Mouse (Mus musculus) CH12.LX (cell line): ENCODE data around the gene Adat1. TPM values are rescaled to one million over a fixed set of nuclear protein-coding genes. Genes with fewer than 3 reads are reported as not detected.
A peak's percentile ranks its signal among the peaks of the same experiment; 100 is the strongest.

Experiments
- DNase-seq: peaks from one replicate; pipeline ENCODE4 v3.0.0-alpha.2; 2013; ENCODE audit errors: extremely low read depth
- H3K27ac ChIP-seq: 2 replicates; pipeline ENCODE4 v1.5.1; 2012; ENCODE audit warnings: low read depth, mild to moderate bottlenecking, control low read depth, moderate library complexity; ENCODE audit not compliant: insufficient read depth
- H3K27me3 ChIP-seq: replicated peaks from 2 replicates; pipeline ENCODE3; 2012; ENCODE audit warnings: inconsistent platforms
- H3K36me3 ChIP-seq, 2 experiments: replicated peaks in 1 of 2; 2 replicates each; pipeline versions ENCODE3 to v1.6.1; 2012; ENCODE audit warnings: inconsistent platforms in 1 of 2, low read length in 1 of 2, mild to moderate bottlenecking in 1 of 2, mixed read lengths in 1 of 2, moderate library complexity in 1 of 2; ENCODE audit not compliant: control insufficient read depth in 1 of 2, insufficient read depth in 1 of 2
- H3K4me1 ChIP-seq, 2 experiments: 2 replicates each; pipeline ENCODE4 v1.6.1; 2012; ENCODE audit warnings: inconsistent platforms in 1 of 2, moderate library complexity in 1 of 2; ENCODE audit not compliant: insufficient read depth in 2 of 2, control insufficient read depth in 1 of 2
- H3K4me2 ChIP-seq: 2 replicates; pipeline ENCODE4 v1.6.1; 2012; ENCODE audit warnings: low read depth, mild to moderate bottlenecking, control low read depth; ENCODE audit not compliant: poor library complexity, insufficient read depth, severe bottlenecking
- H3K4me3 ChIP-seq, 3 experiments: fragments of 150-350 bp in 1 of 3; sonication (generic) in 1 of 3; replicated peaks in 1 of 3; 2 replicates each; pipeline versions ENCODE3 to v1.5.1; 2011 to 2012; ENCODE audit warnings: low read depth in 2 of 3, low read length in 2 of 3, mild to moderate bottlenecking in 2 of 3, moderate library complexity in 2 of 3, control low read depth in 1 of 3, improper control_type of control experiment in 1 of 3, inconsistent platforms in 1 of 3, mixed read lengths in 1 of 3; ENCODE audit not compliant: poor library complexity in 1 of 3
- H3K79me2 ChIP-seq: replicated peaks from 2 replicates; pipeline ENCODE4 v1.6.1; 2012; ENCODE audit warnings: mild to moderate bottlenecking, moderate library complexity; ENCODE audit not compliant: control insufficient read depth, poor library complexity, insufficient read depth, severe bottlenecking; ENCODE audit errors: extremely low read depth
- H3K9ac ChIP-seq: 2 replicates; pipeline ENCODE4 v1.6.1; 2012; ENCODE audit warnings: low read depth, mild to moderate bottlenecking, control low read depth, moderate library complexity; ENCODE audit not compliant: insufficient read depth
- H3K9me3 ChIP-seq: replicated peaks from 2 replicates; pipeline ENCODE3; 2012; ENCODE audit warnings: low read length, inconsistent platforms, mixed read lengths
- CHD1 ChIP-seq: IDR thresholded peaks from 2 replicates; pipeline ENCODE4 v1.6.1; 2012; ENCODE audit warnings: low read depth, low read length, improper control_type of control experiment, inconsistent platforms
- CHD2 ChIP-seq: IDR thresholded peaks from 2 replicates; pipeline ENCODE4 v1.6.1; 2011; ENCODE audit warnings: low read length, improper control_type of control experiment
- CTCF ChIP-seq, 2 experiments: IDR thresholded peaks in 1 of 2; conservative IDR thresholded peaks in 1 of 2; 2 replicates each; pipeline ENCODE4 v1.5.1; 2011 to 2012; ENCODE audit warnings: low read depth in 2 of 2, low read length in 2 of 2, improper control_type of control experiment in 1 of 2, inconsistent platforms in 1 of 2, mild to moderate bottlenecking in 1 of 2, moderate library complexity in 1 of 2
- E2F4 ChIP-seq: IDR thresholded peaks from 2 replicates; pipeline ENCODE4 v1.6.1; 2011; ENCODE audit warnings: low read depth, low read length, improper control_type of control experiment; ENCODE audit not compliant: insufficient replicate concordance
- ELF1 ChIP-seq: IDR thresholded peaks from 2 replicates; pipeline ENCODE4 v1.6.1; 2014; ENCODE audit warnings: low read depth, mild to moderate bottlenecking, inconsistent platforms, low read length, improper control_type of control experiment
- EP300 ChIP-seq: IDR thresholded peaks from 2 replicates; pipeline ENCODE4 v1.6.1; 2011; ENCODE audit warnings: low read length, improper control_type of control experiment
- ETS1 ChIP-seq: conservative IDR thresholded peaks from 2 replicates; pipeline ENCODE4 v1.6.1; 2012; ENCODE audit warnings: low read depth, mild to moderate bottlenecking, inconsistent platforms, low read length, improper control_type of control experiment, moderate library complexity
- HCFC1 ChIP-seq: IDR thresholded peaks from 2 replicates; pipeline ENCODE4 v1.6.1; 2012; ENCODE audit warnings: low read depth, mild to moderate bottlenecking, inconsistent platforms, low read length, improper control_type of control experiment
- IRF4 ChIP-seq: IDR thresholded peaks from 2 replicates; pipeline ENCODE4 v1.6.1; 2014; ENCODE audit warnings: low read depth, mild to moderate bottlenecking, inconsistent platforms, low read length, improper control_type of control experiment
- JUND ChIP-seq: conservative IDR thresholded peaks from 2 replicates; pipeline ENCODE4 v1.6.1; 2011; ENCODE audit warnings: low read depth, low read length, improper control_type of control experiment
- MAFK ChIP-seq: IDR thresholded peaks from 2 replicates; pipeline ENCODE4 v1.6.1; 2011; ENCODE audit warnings: low read length, improper control_type of control experiment; ENCODE audit not compliant: insufficient replicate concordance
- MAX ChIP-seq: IDR thresholded peaks from 2 replicates; pipeline ENCODE4 v1.6.1; 2011; ENCODE audit warnings: low read length, improper control_type of control experiment
- MAZ ChIP-seq: IDR thresholded peaks from 2 replicates; pipeline ENCODE4 v1.6.1; 2012; ENCODE audit warnings: low read depth, mild to moderate bottlenecking, inconsistent platforms, low read length, improper control_type of control experiment, moderate library complexity
- MXI1 ChIP-seq: IDR thresholded peaks from 2 replicates; pipeline ENCODE4 v1.6.1; 2011; ENCODE audit warnings: mild to moderate bottlenecking, low read depth, low read length, improper control_type of control experiment
- MYC ChIP-seq: IDR thresholded peaks from 2 replicates; pipeline ENCODE4 v1.6.1; 2011; ENCODE audit warnings: low read depth, mild to moderate bottlenecking, improper control_type of control experiment, low read length
- NELFE ChIP-seq: IDR thresholded peaks from 2 replicates; pipeline ENCODE4 v1.6.1; 2011; ENCODE audit warnings: low read depth, low read length, improper control_type of control experiment
- PAX5 ChIP-seq: IDR thresholded peaks from 2 replicates; pipeline ENCODE4 v1.6.1; 2012; ENCODE audit warnings: low read length, inconsistent platforms, mixed read lengths
- POLR2AphosphoS2 ChIP-seq: IDR thresholded peaks from 2 replicates; pipeline ENCODE4 v1.6.1; 2011; ENCODE audit warnings: low read depth, low read length, improper control_type of control experiment
- RAD21 ChIP-seq: IDR thresholded peaks from 2 replicates; pipeline ENCODE4 v1.6.1; 2011; ENCODE audit warnings: low read depth, mild to moderate bottlenecking, low read length, improper control_type of control experiment, moderate library complexity
- RCOR1 ChIP-seq: conservative IDR thresholded peaks from 2 replicates; pipeline ENCODE4 v1.6.1; 2012; ENCODE audit warnings: low read depth, mild to moderate bottlenecking, inconsistent platforms, low read length, improper control_type of control experiment
- SIN3A ChIP-seq: IDR thresholded peaks from 2 replicates; pipeline ENCODE4 v1.6.1; 2012; ENCODE audit warnings: low read length, improper control_type of control experiment, inconsistent platforms
- SMC3 ChIP-seq: IDR thresholded peaks from 2 replicates; pipeline ENCODE4 v1.6.1; 2011; ENCODE audit warnings: low read depth, low read length, improper control_type of control experiment
- TBP ChIP-seq: conservative IDR thresholded peaks from 2 replicates; pipeline ENCODE4 v1.6.1; 2011; ENCODE audit warnings: low read depth, low read length, improper control_type of control experiment
- TCF12 ChIP-seq: IDR thresholded peaks from 2 replicates; pipeline ENCODE4 v1.6.1; 2014; ENCODE audit warnings: low read depth, mild to moderate bottlenecking, inconsistent platforms, low read length, improper control_type of control experiment
- UBTF ChIP-seq: IDR thresholded peaks from 2 replicates; pipeline ENCODE4 v1.6.1; 2012; ENCODE audit warnings: low read depth, mild to moderate bottlenecking, inconsistent platforms, low read length, improper control_type of control experiment, moderate library complexity
- USF1 ChIP-seq: IDR thresholded peaks from 2 replicates; pipeline ENCODE4 v1.6.1; 2014; ENCODE audit warnings: low read depth, mild to moderate bottlenecking, inconsistent platforms, low read length, improper control_type of control experiment
- USF2 ChIP-seq: conservative IDR thresholded peaks from 2 replicates; pipeline ENCODE4 v1.6.1; 2011; ENCODE audit warnings: low read depth, low read length, improper control_type of control experiment
- ZC3H11A ChIP-seq: IDR thresholded peaks from 2 replicates; pipeline ENCODE4 v1.6.1; 2012; ENCODE audit warnings: low read depth, mild to moderate bottlenecking, inconsistent platforms, low read length, improper control_type of control experiment
- ZKSCAN1 ChIP-seq: IDR thresholded peaks from 2 replicates; pipeline ENCODE4 v1.6.1; 2012; ENCODE audit warnings: low read depth, inconsistent platforms, low read length, improper control_type of control experiment, borderline replicate concordance
- ZMIZ1 ChIP-seq: IDR thresholded peaks from 2 replicates; pipeline ENCODE4 v1.6.1; 2012; ENCODE audit warnings: low read depth, mild to moderate bottlenecking, inconsistent platforms, low read length, improper control_type of control experiment
- ZNF384 ChIP-seq: IDR thresholded peaks from 2 replicates; pipeline ENCODE4 v1.6.1; 2012; ENCODE audit warnings: low read depth, low read length, improper control_type of control experiment, inconsistent platforms
- dilution Hi-C: fragments of 300-500 bp; cut with MboI; formaldehyde crosslinking; loops from 2 replicates; pipeline ENCODE4 v1.14.3; 2020; ENCODE audit warnings: low sequenced_read_pairs; ENCODE audit not compliant: extremely low pct_unique_long_range_greater_than_20kb, extremely low pct_ligation_motif_present
- in situ Hi-C: fragments of 300-500 bp; cut with MboI; formaldehyde crosslinking; loops from 3 replicates; pipeline ENCODE4 v1.14.3; 2019; ENCODE audit warnings: low sequenced_read_pairs, low pct_ligation_motif_present, low pct_unique_long_range_greater_than_20kb, mixed read lengths
- polyA plus RNA-seq: library from polyadenylated mRNA; unstranded; fragments of >175 nt; gene quantifications from 2 replicates; pipeline ENCODE4 v1.2.1, GENCODE M21; 2012; ENCODE audit warnings: low read depth; ENCODE audit not compliant: insufficient read length
- total RNA-seq, 2 experiments: library from RNA; depleted of rRNA; stranded (reverse); fragments of 300-350 nt in 1 of 2; fragments of >200 nt in 1 of 2; gene quantifications; 2 replicates each; pipeline ENCODE4 v1.2.3; 2012 to 2014

The Adat1 gene
- total and polyA plus RNA-seq, 3 experiments = 5.4 to 8.7 (median 8.1) TPM

DNA sequence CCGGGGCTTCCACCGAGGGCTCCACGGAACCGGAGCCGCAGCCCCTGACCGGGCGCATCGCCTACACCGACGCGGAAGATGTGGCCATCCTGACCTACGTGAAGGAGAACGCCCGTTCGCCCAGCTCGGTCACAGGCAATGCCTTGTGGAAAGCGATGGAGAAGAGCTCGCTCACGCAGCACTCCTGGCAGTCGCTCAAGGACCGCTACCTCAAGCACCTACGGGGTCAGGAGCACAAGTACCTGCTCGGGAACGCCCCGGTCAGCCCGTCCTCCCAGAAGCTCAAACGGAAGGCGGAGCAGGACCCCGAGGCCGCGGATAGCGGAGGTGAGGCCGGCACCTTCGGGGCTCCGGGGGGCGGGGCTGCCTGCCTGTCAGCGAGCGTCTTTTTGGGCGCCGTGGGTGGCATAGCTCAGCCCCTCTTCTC lies 19.7 kb upstream of the Adat1 start:
- H3K4me1 ChIP-seq = peaks cover 8 to 22% of the 10 kb centered on the region in 2 experiments
- TF ChIP-seq UBTF (0 out of 2 replicates have a peak, but pooled peaks have one; percentile 52), MXI1 (no peak; the same call in none of the 2 replicates)
- peak overlapping the region; percentile 72 for H3K9ac ChIP-seq
- in situ Hi-C loops (no loop called here), dilution Hi-C loops (no loop called here)
- peak overlapping the region; percentile 70 to 95 (median 90) for H3K4me3 ChIP-seq
- peaks cover 8 to 38% of the 10 kb centered on the region in 2 experiments for H3K36me3 ChIP-seq
- H3K4me2 ChIP-seq = peak overlapping the region; percentile 83
- peaks cover 56% of the 10 kb centered on the region for H3K79me2 ChIP-seq
- H3K27me3 ChIP-seq = no peaks in the 10 kb centered on the region
- no peaks in the 10 kb centered on the region for H3K9me3 ChIP-seq
- peak overlapping the region; percentile 29; the same call in 1 of the 2 replicates for H3K27ac ChIP-seq
- DNase-seq = no peak

DNA sequence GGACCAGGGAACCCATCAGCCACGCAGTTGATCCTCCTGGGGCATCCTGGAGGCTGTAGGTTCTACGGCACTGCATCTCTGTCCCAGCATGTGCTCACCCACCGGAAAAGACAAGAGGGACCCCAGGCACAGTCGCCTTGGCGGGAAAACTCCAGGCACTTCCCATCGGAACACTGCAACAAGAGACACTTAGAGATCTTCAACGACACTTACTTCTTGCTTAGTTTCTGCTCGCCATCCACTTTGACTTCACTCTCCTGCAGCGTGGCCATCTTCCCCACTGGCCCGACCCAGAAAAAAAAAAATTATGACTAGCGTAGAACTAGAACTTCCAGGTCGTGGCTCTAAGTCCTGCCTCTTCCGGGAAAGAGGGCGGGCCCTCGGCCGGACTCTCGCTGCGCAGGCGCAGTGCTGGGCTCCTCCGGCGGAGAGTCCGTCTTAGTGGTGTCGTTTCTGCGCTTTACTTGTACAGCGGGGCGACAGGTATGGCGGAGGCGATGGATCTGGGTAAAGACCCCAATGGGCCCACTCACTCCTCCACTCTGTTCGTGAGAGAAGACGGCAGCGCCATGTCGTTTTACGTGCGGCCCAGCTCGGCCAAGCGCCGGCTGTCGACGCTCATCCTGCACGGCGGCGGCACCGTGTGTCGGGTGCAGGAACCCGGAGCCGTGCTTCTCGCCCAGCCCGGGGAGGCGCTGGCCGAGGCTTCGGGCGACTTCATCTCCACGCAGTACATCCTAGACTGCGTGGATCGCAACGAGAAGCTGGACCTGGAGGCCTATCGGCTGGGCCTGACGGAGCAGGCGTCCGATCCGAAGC lies 19.1 kb upstream of the Adat1 start, which contains the start of the genes Kars and Terf2ip:
Gene Kars (minus strand): TSS at position 327 of the 819 bp plus-strand sequence.
Gene Terf2ip (plus strand): TSS at position 402 of the 819 bp plus-strand sequence.
- peak within 1 kb of the TSS; percentile 70 to 95 (median 90) for H3K4me3 ChIP-seq
- in situ Hi-C loops = no loop called here
- peak within 1 kb of the TSS; percentile 95 for H3K4me2 ChIP-seq
- peaks cover 8 to 22% of the 10 kb centered on the region in 2 experiments for H3K4me1 ChIP-seq
- H3K27ac ChIP-seq = peak within 1 kb of the TSS; percentile 42; the same call in 1 of the 2 replicates
- no peaks in the 10 kb centered on the region for H3K27me3 ChIP-seq
- peaks cover 62% of the 10 kb centered on the region for H3K79me2 ChIP-seq
- H3K9me3 ChIP-seq = no peaks in the 10 kb centered on the region
- H3K36me3 ChIP-seq = peaks cover 8 to 39% of the 10 kb centered on the region in 2 experiments
- dilution Hi-C loops = no loop called here
- DNase-seq = peak; percentile 92
- peak within 1 kb of the TSS; percentile 82 for H3K9ac ChIP-seq
- TF ChIP-seq MYC (peak; percentile 97), USF2 (no peak), RCOR1 (no peak; the same call in 1 of the 2 replicates), ZNF384 (peak; percentile 99), POLR2AphosphoS2 (peak; percentile 82; the same call in 1 of the 2 replicates), HCFC1 (peak; percentile 88), MAX (peak; percentile 92), EP300 (no peak), IRF4 (peak; percentile 36; the same call in 1 of the 2 replicates), UBTF (peak; percentile 92), MAZ (0 out of 2 replicates have a peak, but pooled peaks have one; percentile 63), TCF12 (peak; percentile 82), ZC3H11A (no peak), SIN3A (peak; percentile 95), NELFE (peak; percentile 97), USF1 (no peak), RAD21 (no peak), TBP (peak; percentile 84), ELF1 (peak; percentile 91), E2F4 (peak; percentile 82; the same call in 1 of the 2 replicates), SMC3 (no peak), ZKSCAN1 (no peak), PAX5 (no peak), CHD2 (peak; percentile 88), ETS1 (peak; percentile 35; the same call in 1 of the 2 replicates), CTCF (conservative IDR thresholded peaks at IDR 0.05 in 1 of 2, IDR thresholded peaks at IDR 0.05 in 1 of 2; ENCODE audit: low read depth in 2 of 2, low read length in 2 of 2) (no peak), JUND (no peak), CHD1 (no peak), ZMIZ1 (peak; percentile 92), MAFK (0 out of 2 replicates have a peak, but pooled peaks have one; percentile 5)
